Comparison of ENCODE assay signal across 8 mouse cellular contexts in genomic region chr5:111207924-111208659, GRCm38 (mm10).
DNase-seq lines count a peak whose midpoint lies in the region; ATAC-seq and TF ChIP-seq lines count a peak whose summit lies in the region.

No protein-coding gene starts in this region.

- H3K4me2 ChIP-seq in forebrain, embryonic 13.5 days, result peak overlapping the region; percentile 17; the same call in 1 of the 2 replicates
- no peak overlapping the region for H3K4me2 ChIP-seq in hindbrain, postnatal 0 days (ENCODE audit: low read depth, low read length)

- no peak overlapping the region for H3K4me3 ChIP-seq in forebrain, embryonic 13.5 days
- H3K4me3 ChIP-seq in hindbrain, postnatal 0 days (ENCODE audit: low read length), result no peak overlapping the region

- H3K9me3 ChIP-seq in forebrain, embryonic 13.5 days (replicated peaks), result no peaks in the 10 kb centered on the region
- no peaks in the 10 kb centered on the region for H3K9me3 ChIP-seq in hindbrain, postnatal 0 days (ENCODE audit: low read length)

- peak; percentile 65; the same call in 1 of the 2 replicates for ATAC-seq in forebrain, embryonic 13.5 days
- ATAC-seq in hindbrain, postnatal 0 days, result peak; percentile 39; the same call in 1 of the 2 replicates

- H3K27ac ChIP-seq in forebrain, embryonic 13.5 days, result peak overlapping the region; percentile 57
- H3K27ac ChIP-seq in hindbrain, postnatal 0 days, result 0 out of 2 replicates have a peak overlapping the region, but pooled peaks have one; percentile 36

- peak; percentile 69 for TF ChIP-seq CTCF in hindbrain, postnatal 0 days (IDR thresholded peaks at IDR 0.05; ENCODE audit: low read depth)

- intact Hi-C loops in heart, postnatal 25 days (cut with DNase I), result loop anchor here (1.0 to 5.0 kb wide), 3 partner anchors 49 to 371 kb away; partner anchors contain the start of genes Chek2 and Hscb

- no peaks in the 10 kb centered on the region for H3K36me3 ChIP-seq in forebrain, embryonic 13.5 days (ENCODE audit: poor library complexity, severe bottlenecking)
- H3K36me3 ChIP-seq in hindbrain, postnatal 0 days (ENCODE audit: insufficient read depth, low read length), result no peaks in the 10 kb centered on the region

- H3K9ac ChIP-seq in forebrain, embryonic 13.5 days, result peak overlapping the region; percentile 39; the same call in 1 of the 2 replicates
- no peak overlapping the region for H3K9ac ChIP-seq in hindbrain, postnatal 0 days (replicated peaks; ENCODE audit: low read length)

- peak; percentile 93 for DNase-seq in heart, adult 11 months
- no peak for DNase-seq in heart, postnatal 25 days (ENCODE audit: low spot score)
- DNase-seq in Muller cell, postnatal 12 days (ENCODE audit: inconsistent ontology term), result peak; percentile 83
- peak; percentile 76 for DNase-seq in hindbrain, postnatal 0 days (ENCODE audit: low spot score)
- DNase-seq in lung, adult 18-20 months, result peak; percentile 57 to 71
- peak; percentile 74 for DNase-seq in retina, embryonic 14.5 days (ENCODE audit: low spot score)
- no peak for DNase-seq in frontal cortex, postnatal 14 days (ENCODE audit: low spot score in 2 of 2)

- no peaks in the 10 kb centered on the region for H3K27me3 ChIP-seq in forebrain, embryonic 13.5 days
- H3K27me3 ChIP-seq in hindbrain, postnatal 0 days (ENCODE audit: insufficient read depth, low read length), result no peaks in the 10 kb centered on the region

- 54% methylated on average over 8 of the region's 8 CpGs for WGBS in forebrain, embryonic 13.5 days
- 47% methylated on average over 8 of the region's 8 CpGs for WGBS in hindbrain, postnatal 0 days

- peaks cover 46% of the 10 kb centered on the region for H3K4me1 ChIP-seq in forebrain, embryonic 13.5 days
- H3K4me1 ChIP-seq in hindbrain, postnatal 0 days (ENCODE audit: insufficient read depth, low read length), result peaks cover 19% of the 10 kb centered on the region; the same call in 1 of the 2 replicates

Comparison
In these comparisons a context has a peak if more than half of its experiments do, and no peak if none do; other contexts are left out.
1. DNase-seq: peak in heart, adult 11 months (single experiment), Muller cell, postnatal 12 days (single experiment), hindbrain, postnatal 0 days (single experiment), lung, adult 18-20 months (2 of 2) and retina, embryonic 14.5 days (single experiment); none in heart, postnatal 25 days (single experiment) and frontal cortex, postnatal 14 days (0 of 2).